Mouse (Mus musculus): ENCODE results near the gene Stt3b. TPM values are rescaled to one million over a fixed set of nuclear protein-coding genes. Genes with fewer than 3 reads are reported as not detected.

Gene Stt3b
- total and polyA plus RNA-seq, 3 experiments = 22.2 to 56.5 (median 54.9) TPM

DNA sequence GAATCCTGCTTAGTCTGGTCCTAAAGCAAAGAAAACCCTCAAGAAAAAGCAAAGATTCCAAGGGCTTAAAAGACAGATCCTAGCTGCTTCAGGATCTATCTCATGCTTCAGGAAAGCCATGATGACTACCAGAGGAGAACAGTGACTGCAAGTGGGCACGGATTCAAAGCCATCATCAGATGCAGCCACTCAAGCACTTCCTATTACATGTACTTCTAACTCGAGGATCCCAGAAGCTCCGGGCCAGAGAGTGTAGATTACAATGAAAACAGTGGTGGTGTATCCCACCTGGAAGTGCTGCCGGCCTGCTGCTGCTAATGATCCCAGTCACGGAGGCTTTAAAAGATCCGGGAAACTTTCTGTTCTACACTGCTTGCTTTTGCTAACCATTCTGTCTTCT lies 4.0 kb downstream of the Stt3b start:
- H3K27me3 ChIP-seq (ENCODE audit: control insufficient read depth, insufficient read depth, low read length) = no peaks in the 10 kb centered on the region
- H3K36me3 ChIP-seq (ENCODE audit: control insufficient read depth, insufficient read depth, low read length) = peaks cover 11% of the 10 kb centered on the region
- H3K9ac ChIP-seq (ENCODE audit: low read depth, low read length) = no peak overlapping the region
- 3% methylated on average over 6 of the region's 6 CpGs for WGBS
- no peak overlapping the region for H3K27ac ChIP-seq
- peaks cover 7% of the 10 kb centered on the region for H3K79me2 ChIP-seq (replicated peaks; ENCODE audit: control insufficient read depth, insufficient read depth, low read length)
- intact Hi-C loops (cut with DNase I) = loop anchor here (10.0 kb wide), 1 partner anchor 399 kb away; no protein-coding TSS in a partner anchor
- no peak for TF ChIP-seq POLR2A (IDR thresholded peaks at IDR 0.05; ENCODE audit: insufficient read depth, low read depth, low read length)
- TF ChIP-seq EP300 (IDR thresholded peaks at IDR 0.05; ENCODE audit: insufficient read depth, low read depth, low read length) = no peak
- TF ChIP-seq CTCF (IDR thresholded peaks at IDR 0.05) = no peak
- H3K4me1 ChIP-seq (ENCODE audit: control insufficient read depth, insufficient read depth, low read length) = peaks cover 4% of the 10 kb centered on the region
- no peak overlapping the region for H3K4me3 ChIP-seq
- peak in 1 of 2 experiments; percentile 30 for DNase-seq

DNA sequence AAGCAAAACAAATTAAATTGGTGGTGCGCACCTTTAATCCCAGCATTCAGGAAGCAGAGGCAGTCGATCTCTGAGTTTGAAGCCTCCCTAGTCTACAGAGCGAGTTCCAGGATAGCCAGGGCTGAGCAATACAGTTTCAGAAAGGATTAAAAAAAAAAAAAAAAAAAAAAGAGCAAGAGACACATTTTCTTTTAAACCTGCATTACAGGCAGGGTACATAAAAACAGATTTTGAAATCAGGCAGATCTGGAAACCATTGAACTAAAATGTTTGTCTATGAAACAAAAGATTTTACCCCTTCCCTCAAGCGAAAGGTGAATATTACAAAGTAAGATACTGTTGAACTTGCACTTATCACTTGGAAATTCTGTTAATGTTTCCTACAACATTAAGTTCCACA lies 6.1 kb downstream of the Stt3b start:
- 79% methylated on average over 4 of the region's 4 CpGs for WGBS
- H3K9ac ChIP-seq (ENCODE audit: low read depth, low read length) = no peak overlapping the region
- H3K27ac ChIP-seq = no peak overlapping the region
- DNase-seq = no peak
- H3K36me3 ChIP-seq (ENCODE audit: control insufficient read depth, insufficient read depth, low read length) = peaks cover 11% of the 10 kb centered on the region
- H3K79me2 ChIP-seq (replicated peaks; ENCODE audit: control insufficient read depth, insufficient read depth, low read length) = peaks cover 7% of the 10 kb centered on the region
- peaks cover 4% of the 10 kb centered on the region for H3K4me1 ChIP-seq (ENCODE audit: control insufficient read depth, insufficient read depth, low read length)
- no peak overlapping the region for H3K4me3 ChIP-seq
- H3K27me3 ChIP-seq (ENCODE audit: control insufficient read depth, insufficient read depth, low read length) = no peaks in the 10 kb centered on the region
- TF ChIP-seq POLR2A (IDR thresholded peaks at IDR 0.05; ENCODE audit: insufficient read depth, low read depth, low read length) = no peak
- no peak for TF ChIP-seq CTCF (IDR thresholded peaks at IDR 0.05)
- no peak for TF ChIP-seq EP300 (IDR thresholded peaks at IDR 0.05; ENCODE audit: insufficient read depth, low read depth, low read length)
- intact Hi-C loops (cut with DNase I) = loop anchor here (10.0 kb wide), 1 partner anchor 401 kb away; no protein-coding TSS in a partner anchor

DNA sequence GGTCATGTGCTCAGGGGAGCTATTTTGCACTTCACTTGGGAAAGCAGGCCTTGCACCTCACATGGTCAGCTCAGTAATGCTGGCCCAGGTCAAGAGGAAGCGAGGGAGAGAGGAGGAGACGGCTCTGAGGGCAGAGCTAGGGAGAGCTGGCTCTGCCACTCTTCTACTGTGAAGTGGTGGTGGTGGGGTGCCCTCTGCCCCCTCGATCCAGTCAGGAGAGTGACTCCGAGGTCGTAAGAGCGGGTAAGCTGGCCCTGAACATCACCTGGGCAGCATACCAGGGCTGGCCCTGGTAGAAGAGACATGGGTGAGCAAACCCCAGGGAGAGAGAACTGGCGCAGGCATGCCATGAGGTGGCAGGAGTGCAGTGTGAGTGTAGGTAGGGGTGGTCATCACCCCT lies 8.6 kb downstream of the Stt3b start:
- DNase-seq = no peak
- intact Hi-C loops (cut with DNase I) = loop anchor here (10.0 kb wide), 1 partner anchor 403 kb away; no protein-coding TSS in a partner anchor
- Histone ChIP-seq H3K9ac (ENCODE audit: low read depth, low read length) (no peak overlapping the region), H3K4me3 (no peak overlapping the region), H3K36me3 (ENCODE audit: control insufficient read depth, insufficient read depth, low read length) (peaks cover 9% of the 10 kb centered on the region), H3K27ac (no peak overlapping the region), H3K4me1 (ENCODE audit: control insufficient read depth, insufficient read depth, low read length) (peaks cover 8% of the 10 kb centered on the region), H3K27me3 (ENCODE audit: control insufficient read depth, insufficient read depth, low read length) (no peaks in the 10 kb centered on the region), H3K79me2 (replicated peaks; ENCODE audit: control insufficient read depth, insufficient read depth, low read length) (peaks cover 9% of the 10 kb centered on the region)
- WGBS = 61% methylated on average over 7 of the region's 7 CpGs
- no peak for TF ChIP-seq POLR2A (IDR thresholded peaks at IDR 0.05; ENCODE audit: insufficient read depth, low read depth, low read length)
- TF ChIP-seq EP300 (IDR thresholded peaks at IDR 0.05; ENCODE audit: insufficient read depth, low read depth, low read length) = no peak
- TF ChIP-seq CTCF (IDR thresholded peaks at IDR 0.05) = no peak

DNA sequence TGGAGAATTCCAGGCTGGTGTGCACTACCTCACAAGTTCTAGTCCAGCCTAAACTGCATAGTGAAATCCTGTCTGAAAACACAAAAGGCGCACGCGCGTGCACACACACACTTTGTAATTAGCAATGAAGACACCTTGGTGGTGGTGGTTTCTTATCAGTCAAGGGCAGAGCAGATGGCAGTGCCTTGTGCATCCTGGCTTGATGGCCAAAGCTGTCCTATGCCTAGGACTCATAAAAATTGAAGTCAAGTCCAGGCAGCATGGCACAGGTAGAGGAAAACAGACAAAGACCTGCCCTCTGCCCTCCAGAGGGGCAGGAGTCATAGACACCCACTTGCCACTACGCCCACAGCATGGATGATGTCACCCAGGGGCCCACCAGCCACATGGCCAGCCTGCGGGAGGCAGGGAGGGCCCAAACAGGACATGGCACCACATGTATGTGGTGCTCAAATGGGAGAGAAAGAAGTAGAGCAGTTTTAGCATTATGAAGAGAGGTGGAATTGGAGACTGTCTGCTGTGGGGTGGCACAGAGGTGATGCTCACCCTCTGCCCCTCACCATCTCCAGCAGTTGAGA lies 9.1 kb downstream of the Stt3b start:
- intact Hi-C loops (cut with DNase I) = loop anchor here (10.0 kb wide), 1 partner anchor 404 kb away; no protein-coding TSS in a partner anchor
- 94% methylated on average over 6 of the region's 6 CpGs for WGBS
- no peak for DNase-seq
- Histone ChIP-seq H3K9ac (ENCODE audit: low read depth, low read length) (no peak overlapping the region), H3K27me3 (ENCODE audit: control insufficient read depth, insufficient read depth, low read length) (no peaks in the 10 kb centered on the region), H3K79me2 (replicated peaks; ENCODE audit: control insufficient read depth, insufficient read depth, low read length) (peaks cover 9% of the 10 kb centered on the region), H3K4me1 (ENCODE audit: control insufficient read depth, insufficient read depth, low read length) (peaks cover 8% of the 10 kb centered on the region), H3K36me3 (ENCODE audit: control insufficient read depth, insufficient read depth, low read length) (peaks cover 10% of the 10 kb centered on the region), H3K4me3 (no peak overlapping the region), H3K27ac (no peak overlapping the region)
- no peak for TF ChIP-seq POLR2A (IDR thresholded peaks at IDR 0.05; ENCODE audit: insufficient read depth, low read depth, low read length)
- TF ChIP-seq CTCF (IDR thresholded peaks at IDR 0.05) = no peak
- TF ChIP-seq EP300 (IDR thresholded peaks at IDR 0.05; ENCODE audit: insufficient read depth, low read depth, low read length) = no peak

DNA sequence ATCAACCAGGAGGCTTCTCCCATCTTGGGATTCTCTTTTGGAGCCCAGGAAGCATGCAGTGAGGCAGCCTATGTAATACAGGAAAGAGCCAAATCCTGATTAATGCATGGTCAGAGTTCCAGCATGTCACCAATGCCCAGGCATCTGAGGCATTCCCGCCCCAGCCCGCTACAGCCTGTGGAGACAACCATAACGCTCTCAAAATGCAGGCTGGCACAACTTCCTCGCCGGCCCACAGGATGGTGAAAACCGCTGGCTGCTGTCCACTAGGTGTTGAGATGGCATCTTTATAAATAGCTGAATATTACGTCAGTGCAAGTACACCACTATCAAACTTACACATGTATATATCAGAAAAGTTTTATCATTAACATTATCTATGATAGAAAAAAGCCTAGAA lies 13.5 kb downstream of the Stt3b start:
- 55% methylated on average over 7 of the region's 7 CpGs for WGBS
- no peak overlapping the region for H3K9ac ChIP-seq (ENCODE audit: low read depth, low read length)
- H3K4me1 ChIP-seq (ENCODE audit: control insufficient read depth, insufficient read depth, low read length) = peaks cover 8% of the 10 kb centered on the region
- 0 out of 2 replicates have a peak, but pooled peaks cover 7% of the 10 kb centered on the region for H3K79me2 ChIP-seq (replicated peaks; ENCODE audit: control insufficient read depth, insufficient read depth, low read length)
- H3K27ac ChIP-seq = no peak overlapping the region
- no peak for TF ChIP-seq POLR2A (IDR thresholded peaks at IDR 0.05; ENCODE audit: insufficient read depth, low read depth, low read length)
- no peak for TF ChIP-seq CTCF (IDR thresholded peaks at IDR 0.05)
- no peak for TF ChIP-seq EP300 (IDR thresholded peaks at IDR 0.05; ENCODE audit: insufficient read depth, low read depth, low read length)
- peaks cover 8% of the 10 kb centered on the region for H3K36me3 ChIP-seq (ENCODE audit: control insufficient read depth, insufficient read depth, low read length)
- no peaks in the 10 kb centered on the region for H3K27me3 ChIP-seq (ENCODE audit: control insufficient read depth, insufficient read depth, low read length)
- peak in 1 of 2 experiments; percentile 40 for DNase-seq
- intact Hi-C loops (cut with DNase I) = no loop called here
- H3K4me3 ChIP-seq = no peak overlapping the region

DNA sequence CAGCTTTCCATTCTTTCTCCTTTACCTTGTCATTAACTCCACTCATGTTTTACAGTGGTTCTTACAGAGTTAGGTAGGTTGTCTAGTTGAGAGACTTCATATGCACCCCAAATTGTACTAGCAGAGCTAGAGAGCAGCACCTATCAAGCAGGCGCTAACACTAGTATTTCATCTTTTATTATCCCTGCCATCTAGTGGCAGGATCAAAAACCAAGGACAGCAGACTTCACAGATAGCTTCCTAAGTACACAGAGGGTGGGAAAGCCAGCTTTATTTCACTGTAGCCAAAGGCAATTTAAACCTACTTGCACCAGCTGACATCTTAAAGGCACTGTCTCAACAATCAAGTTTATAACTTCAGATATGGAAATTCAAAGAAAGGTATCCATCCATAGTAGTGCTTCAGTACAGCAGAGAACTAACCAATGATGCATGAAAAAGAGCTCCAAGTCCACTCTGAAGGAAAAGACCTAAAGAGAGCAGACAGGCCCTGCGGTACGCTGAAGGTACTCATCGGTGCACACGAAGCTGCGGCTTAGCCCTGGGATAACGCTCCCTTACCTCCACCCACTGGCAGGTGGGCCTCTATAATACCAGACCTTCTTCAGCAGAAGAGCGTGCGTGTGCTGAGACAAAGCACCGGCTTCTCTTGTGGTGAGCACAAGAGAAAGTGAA lies 16.2 kb downstream of the Stt3b start:
- WGBS = 88% methylated on average over 10 of the region's 10 CpGs
- Histone ChIP-seq H3K4me3 (no peak overlapping the region), H3K27ac (no peak overlapping the region), H3K27me3 (ENCODE audit: control insufficient read depth, insufficient read depth, low read length) (no peaks in the 10 kb centered on the region), H3K9ac (ENCODE audit: low read depth, low read length) (no peak overlapping the region), H3K36me3 (ENCODE audit: control insufficient read depth, insufficient read depth, low read length) (peaks cover 10% of the 10 kb centered on the region), H3K4me1 (ENCODE audit: control insufficient read depth, insufficient read depth, low read length) (peaks cover 10% of the 10 kb centered on the region), H3K79me2 (replicated peaks; ENCODE audit: control insufficient read depth, insufficient read depth, low read length) (peaks cover 7% of the 10 kb centered on the region; the same call in 1 of the 2 replicates)
- no peak for DNase-seq
- TF ChIP-seq CTCF (IDR thresholded peaks at IDR 0.05) (peak; percentile 60), EP300 (IDR thresholded peaks at IDR 0.05; ENCODE audit: insufficient read depth, low read depth, low read length) (no peak), POLR2A (IDR thresholded peaks at IDR 0.05; ENCODE audit: insufficient read depth, low read depth, low read length) (no peak)
- intact Hi-C loops (cut with DNase I) = no loop called here

All from heart, adult 2 months (tissue).